Mouse (Mus musculus): ENCODE data around the gene Gm21170. TPM values are rescaled to one million over a fixed set of nuclear protein-coding genes. Genes with fewer than 3 reads are reported as not detected.
"Not testable (repeated sequence)": the region's sequence is repeated elsewhere in the genome, so short reads cannot be mapped to it uniquely, and the experiment has no call there.

Gm21170 gene
- total RNA-seq (2015) (not detected in 2 replicates), total RNA-seq (2017) (not detected in 2 replicates)

- ATAC-seq (replicated peaks; ENCODE audit: poor library complexity), result not testable (repeated sequence)
Observed at GRCm38 (mm10) chrY:47690998-47691397, at the start of gene Gm21170. Gene Gm21170, minus strand, starts transcription at chrY:47691098.

Other genes starting within 250 kb of the Gm21170 start
- not detected in 2 replicates for gene Gm21256, start 240.1 kb downstream of the Gm21170 start, total RNA-seq (2015)
- gene Gm21256, start 240.1 kb downstream of the Gm21170 start, total RNA-seq (2017), result not detected in 2 replicates

Data from megakaryocyte progenitor cell, adult 5-6 weeks (primary cell).